Mouse (Mus musculus): ENCODE data around the gene Rassf8.

The Rassf8 gene

DNA sequence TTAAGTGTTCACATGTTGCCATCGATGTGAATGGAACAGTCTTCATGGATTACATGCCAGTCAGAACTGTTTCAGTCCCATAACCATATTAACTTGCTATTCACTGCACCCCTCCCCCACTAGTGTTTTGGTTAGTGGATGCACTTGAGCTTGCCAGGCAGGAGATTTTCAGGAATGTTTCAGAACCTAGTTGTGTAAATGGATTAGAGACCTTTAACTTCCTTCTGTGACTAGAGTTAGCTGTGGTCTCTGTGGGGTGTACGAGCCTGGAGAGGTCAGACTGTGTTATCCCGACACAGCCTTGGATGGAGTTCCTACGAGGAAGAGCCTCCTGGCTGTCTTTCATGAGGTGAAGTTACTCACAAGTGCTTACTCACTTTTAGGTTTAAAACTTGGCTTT, 29.7 kb downstream of the Rassf8 start:
- DNase-seq (ENCODE audit: low spot score in 2 of 2), result no peak

DNA sequence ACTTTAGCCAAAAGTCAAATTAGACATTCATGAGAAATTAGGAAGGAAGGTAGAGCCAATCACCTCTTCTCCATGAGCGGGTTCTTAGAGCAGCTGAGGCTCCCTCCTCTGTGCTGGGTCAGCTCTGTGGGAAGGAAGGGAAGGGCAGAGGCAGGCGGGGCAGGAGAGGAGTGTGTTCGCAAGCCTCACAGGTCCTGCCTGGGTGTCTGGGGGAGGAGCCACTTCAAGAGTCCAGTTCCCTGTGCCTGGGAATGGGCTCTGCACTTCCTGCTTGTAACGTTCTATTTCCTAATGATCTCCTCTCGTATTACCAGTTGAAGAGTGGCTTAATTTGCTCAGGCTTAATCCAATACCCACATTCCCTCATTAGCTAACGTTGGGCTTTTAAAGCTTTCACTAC, 32.8 kb downstream of the Rassf8 start:
- no peak for DNase-seq (ENCODE audit: low spot score in 2 of 2)

DNA sequence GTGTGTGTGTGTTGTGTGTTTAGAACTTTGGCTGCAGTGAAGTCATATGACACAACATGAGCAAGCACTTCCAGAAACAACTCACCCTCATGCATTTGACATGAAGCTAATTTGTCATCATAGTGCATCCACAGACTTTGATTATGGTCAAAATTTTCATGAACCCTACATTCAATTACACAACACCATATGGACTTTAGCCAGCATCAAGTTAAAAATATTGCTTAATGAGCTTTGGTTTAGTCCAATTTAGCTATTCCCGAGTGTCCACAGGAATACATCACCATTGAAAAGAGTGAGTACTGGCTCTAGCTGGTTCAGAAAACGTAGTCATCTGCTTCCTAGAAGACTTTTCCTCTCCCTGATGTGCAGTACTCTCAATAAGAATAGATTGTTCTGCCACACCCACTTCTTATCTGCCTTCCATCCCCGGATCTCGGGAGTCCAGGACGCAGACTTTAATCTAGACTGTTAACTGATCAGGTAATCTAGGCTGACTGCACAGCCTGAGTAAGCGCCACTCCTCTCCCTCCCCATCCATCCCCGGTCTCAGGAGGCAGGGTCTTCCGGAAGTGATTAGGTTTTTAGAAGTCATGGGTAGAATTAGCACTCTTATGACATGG, 33.7 kb downstream of the Rassf8 start:
- no peak for DNase-seq (ENCODE audit: low spot score in 2 of 2)

DNA sequence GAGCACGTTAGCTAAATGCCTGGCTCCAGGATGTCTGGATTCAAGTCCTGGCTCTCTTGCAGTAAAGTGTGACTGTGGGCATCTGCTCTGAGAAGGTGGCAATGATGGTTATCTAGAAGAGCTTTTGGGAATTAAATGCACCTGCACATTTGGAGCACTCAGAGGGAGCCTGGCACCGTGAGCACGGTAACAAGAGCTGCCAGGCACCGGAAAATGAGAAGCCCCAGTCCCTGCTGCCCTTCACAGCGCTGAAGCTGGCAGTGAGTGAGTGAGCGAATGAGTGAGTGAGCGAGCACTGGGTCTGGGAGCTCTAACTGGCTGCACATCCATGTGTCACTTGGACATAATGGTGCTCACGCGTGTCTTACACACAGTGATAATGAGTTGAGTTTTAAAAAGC, 34.7 kb downstream of the Rassf8 start:
- no peak for DNase-seq (ENCODE audit: low spot score in 2 of 2)

DNA sequence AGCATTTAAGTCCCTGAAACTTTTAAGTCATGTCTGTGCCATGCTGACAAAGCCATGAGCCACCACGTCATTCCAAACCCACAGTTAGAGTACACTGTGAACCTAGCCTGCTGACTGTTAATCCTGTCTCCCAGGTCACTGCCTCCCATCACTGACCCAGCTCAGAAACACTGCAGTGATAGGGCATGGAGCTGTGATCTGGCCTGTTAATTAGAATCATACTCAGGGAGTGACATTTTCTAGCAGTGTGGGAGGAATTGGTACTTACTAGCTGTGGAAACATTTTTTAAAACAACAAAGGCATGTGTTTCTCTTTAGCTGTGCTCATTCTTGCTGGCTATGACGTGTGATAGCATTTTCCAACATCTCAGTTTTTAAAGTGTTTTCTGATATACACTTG, 35.4 kb downstream of the Rassf8 start:
- DNase-seq (ENCODE audit: low spot score in 2 of 2), result no peak

DNA sequence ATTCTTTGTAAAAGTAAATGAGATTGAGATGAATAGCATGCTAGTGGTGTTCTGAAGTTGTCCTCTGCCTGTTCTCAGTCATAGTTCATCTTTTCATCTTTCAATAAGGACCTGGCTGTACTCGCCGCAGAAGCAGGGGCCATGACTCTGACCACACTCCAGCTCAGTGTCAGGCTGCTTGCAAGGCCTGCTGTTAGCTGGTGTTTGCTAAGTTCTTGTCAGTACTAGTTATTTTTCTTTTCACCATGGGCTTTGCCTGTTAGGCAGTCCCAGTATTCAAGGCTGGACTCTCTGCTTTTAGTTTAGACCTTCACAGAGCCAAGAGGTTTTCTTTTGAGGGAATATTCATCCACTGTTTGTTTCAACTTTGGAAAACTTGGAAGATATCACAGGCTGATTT, 40.8 kb downstream of the Rassf8 start:
- no peak for DNase-seq (ENCODE audit: low spot score in 2 of 2)

DNA sequence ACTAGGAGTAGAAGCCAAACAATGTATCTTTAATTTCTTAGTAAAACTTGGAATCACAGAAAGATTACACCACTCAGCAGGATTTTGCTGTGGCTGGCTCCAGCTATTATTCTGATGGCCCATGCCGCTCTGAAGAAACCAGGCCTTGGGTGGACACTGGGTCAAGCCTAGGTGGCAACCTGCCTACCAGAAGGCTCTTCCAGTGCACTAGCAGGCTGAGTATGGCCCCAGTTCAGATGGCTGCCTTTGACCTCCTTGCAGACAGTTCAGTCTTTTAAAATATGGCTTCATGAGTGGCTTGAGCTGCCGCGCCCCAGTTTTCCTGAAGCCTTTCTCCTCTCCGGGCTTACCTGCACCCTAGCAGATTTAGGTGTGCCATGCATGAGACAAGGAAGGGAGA, 43.2 kb downstream of the Rassf8 start:
- DNase-seq (ENCODE audit: low spot score in 2 of 2), result no peak

DNA sequence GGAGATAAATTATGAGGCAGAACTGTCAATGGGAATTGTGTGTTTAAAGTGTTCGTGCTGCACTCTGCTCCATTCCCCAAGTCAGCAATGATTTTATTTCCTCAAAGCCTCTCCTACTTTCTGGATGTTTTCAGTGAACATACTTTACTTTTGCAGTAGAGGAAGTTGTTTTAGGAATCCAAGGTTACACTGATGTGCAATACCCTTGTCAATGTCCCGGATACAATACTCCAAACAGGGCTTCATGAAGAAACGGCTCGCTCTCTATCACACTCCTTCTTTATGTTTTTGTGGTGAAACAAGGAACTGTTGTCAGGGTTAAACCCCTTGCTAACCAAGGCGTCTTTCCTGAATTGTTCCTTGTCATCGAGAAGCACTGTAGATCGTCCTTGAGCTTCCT, 45.8 kb downstream of the Rassf8 start:
- no peak for DNase-seq (ENCODE audit: low spot score in 2 of 2)

DNA sequence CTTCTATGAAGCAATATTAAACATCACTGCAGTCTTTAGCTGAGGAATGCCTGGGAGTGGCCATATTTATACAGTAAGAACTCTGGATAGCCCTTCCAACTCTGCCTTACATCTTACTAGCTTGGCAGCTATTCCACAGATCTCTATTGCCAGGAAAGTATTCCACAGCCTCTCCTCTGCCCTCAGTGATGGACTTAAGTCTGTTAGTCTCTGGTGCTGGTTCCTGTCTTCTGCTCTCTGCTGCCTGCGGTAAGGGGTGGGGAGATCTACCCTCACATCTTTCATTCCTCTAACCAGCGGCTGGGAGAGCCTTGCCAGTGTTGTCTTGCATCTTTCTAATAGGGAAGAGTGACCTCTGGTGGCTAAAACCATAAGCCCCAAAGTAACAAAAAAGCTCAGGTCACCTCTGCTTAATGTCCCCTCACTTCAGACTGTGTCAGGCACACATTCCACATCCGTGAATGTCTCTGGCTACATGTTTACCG, 46.6 kb downstream of the Rassf8 start:
- DNase-seq (ENCODE audit: low spot score in 2 of 2), result peak in 1 of 2 experiments; percentile 12

DNA sequence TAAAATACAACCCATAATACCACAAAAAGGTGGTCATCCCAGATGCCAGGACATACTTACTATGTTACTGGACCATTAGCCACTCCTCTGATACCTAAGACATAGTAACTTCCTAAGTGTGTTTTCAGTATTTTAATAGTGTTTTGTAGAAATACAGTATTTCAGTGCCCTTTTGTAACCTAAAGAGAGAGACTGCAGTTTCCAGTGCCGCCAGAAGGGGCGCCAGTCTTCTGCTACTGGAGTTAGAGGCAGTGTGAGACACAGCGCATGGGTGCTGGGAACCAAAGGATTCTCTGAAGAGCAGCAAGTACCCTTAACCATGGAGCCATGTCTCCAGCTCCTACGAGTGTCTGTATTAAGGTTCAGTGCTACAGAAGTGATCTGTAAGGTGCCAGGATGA, 48.1 kb downstream of the Rassf8 start:
- no peak for DNase-seq (ENCODE audit: low spot score in 2 of 2)

DNA sequence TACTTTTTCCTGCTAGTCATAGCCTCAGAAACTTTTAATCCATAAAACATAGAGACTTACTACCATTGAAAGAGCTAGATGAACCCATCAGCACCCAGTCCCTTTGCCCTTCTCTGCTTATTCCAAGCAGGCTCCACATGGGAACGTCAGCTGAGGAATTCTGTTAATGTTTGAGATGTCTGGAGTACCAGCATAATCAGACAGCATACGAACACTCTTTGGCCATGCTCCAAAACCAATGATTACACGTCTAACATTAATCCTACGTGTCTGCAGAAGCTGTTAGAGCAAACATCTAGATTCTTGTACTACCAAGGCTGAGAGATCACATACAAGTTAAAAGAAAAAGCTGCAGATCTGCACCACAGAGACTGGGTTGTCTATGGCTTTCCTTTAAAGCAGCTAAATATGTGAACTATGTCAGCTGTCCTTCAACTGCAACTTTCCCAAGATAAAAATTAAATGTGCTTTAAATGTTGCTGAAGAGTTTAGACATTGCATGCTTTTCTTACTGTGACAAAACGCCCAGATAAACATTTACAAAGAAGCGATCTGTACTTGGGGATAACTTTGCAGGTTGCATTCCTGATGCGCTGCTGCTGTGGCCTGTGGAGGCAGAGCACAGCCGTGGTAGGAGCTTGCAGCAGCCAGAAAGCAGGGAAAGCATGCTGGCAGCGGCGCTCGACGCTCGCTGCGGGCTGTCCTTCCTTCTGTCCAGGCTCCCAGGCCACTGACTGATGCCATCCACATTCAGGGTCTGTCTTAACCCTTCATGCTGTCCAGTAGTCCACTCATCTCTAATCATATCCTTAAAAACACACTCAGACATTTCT, 49.9 kb downstream of the Rassf8 start:
- DNase-seq (ENCODE audit: low spot score in 2 of 2), result no peak

DNA sequence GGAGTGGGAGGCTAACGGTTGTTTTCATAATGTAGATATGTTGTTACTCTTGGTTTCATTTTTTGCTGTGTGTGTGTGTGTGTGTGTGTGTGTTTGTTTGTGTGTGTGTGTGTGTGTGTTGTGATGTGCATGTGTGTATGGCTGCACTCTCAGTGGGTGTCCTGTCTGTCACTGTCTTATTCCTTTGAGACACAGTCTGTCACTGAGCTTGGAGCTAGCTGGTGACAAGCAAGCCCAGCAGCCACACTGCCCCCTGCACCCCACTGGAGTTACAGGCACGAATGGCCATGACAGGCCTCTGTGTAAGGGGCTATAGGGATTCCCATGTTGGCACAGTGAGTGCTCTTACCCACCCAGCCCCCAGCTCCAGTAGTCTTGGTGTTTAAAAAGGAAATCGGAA, 51.1 kb downstream of the Rassf8 start:
- DNase-seq (ENCODE audit: low spot score in 2 of 2), result no peak

DNA sequence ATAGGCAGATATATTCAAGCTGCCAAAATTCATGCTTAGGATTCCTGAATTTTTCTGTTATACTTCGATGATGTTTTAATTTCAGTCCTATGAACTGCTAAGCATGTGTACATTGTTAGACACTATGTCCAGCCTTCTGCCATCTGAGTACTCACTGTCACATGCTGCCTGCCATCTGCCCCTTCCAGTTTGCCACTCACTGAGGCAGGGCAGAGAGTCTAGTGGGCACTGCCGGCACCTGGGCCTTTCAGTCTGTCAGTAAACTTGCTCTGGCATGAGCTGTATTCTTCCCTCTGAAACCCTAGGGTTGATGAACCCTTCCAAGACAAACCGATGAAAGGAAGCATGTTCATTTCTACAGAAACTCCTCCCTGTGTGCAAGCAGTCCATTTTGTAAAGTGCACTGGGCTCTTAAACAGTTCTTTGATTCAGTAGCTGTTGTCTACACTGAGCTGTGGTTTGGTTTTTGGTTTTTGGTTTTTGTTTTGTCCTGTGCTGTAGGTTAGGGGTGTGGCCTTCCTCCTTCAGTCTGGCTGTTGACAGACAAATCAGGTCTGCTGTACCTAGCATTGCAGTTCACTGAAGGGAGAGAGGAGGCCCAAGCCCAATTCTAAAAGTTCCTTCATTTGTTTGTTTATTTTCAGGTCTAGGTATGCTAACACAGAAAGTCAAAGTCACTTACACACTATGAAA, 55.4 kb downstream of the Rassf8 start:
- no peak for DNase-seq (ENCODE audit: low spot score in 2 of 2)

DNA sequence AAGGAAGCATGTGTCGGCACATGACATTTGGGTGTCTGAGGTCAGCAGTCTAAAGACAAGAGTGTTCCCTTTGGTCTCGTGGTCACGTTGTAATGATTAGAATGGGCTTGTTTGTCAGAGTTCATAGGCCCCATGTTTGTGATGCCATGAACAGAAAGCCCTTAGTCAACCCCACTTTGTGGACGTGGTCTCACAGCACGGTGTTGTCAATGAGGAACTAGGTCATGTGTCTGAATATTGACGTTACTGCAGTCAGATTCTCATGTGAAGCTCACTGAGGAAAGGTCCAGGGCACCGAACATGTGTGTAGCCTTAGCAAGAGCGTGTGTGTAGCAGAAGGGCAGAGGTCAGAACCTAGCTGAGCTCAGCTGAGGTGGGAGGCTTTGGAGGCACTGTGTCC, 56.3 kb downstream of the Rassf8 start:
- DNase-seq (ENCODE audit: low spot score in 2 of 2), result no peak

DNA sequence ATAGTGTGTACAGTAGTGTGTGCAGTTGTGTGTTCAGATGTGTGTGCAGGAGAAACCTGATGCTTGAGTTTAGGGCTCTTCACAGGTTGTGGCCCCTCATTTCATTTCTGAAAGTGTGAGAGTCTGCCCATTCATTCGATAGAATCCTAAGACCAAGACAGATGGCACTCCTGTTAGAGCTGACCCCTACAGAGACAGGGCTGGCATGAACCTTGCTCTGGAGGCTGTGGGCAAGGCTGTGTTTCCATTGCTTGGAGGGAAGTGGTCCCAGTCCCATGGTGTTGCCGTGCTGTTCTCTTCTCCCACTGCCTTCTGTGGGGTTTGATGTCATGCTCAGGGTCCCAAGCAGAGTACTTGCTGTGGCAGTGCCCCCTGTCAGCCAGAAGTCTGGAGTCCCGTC, 57.7 kb downstream of the Rassf8 start:
- DNase-seq (ENCODE audit: low spot score in 2 of 2), result no peak

DNA sequence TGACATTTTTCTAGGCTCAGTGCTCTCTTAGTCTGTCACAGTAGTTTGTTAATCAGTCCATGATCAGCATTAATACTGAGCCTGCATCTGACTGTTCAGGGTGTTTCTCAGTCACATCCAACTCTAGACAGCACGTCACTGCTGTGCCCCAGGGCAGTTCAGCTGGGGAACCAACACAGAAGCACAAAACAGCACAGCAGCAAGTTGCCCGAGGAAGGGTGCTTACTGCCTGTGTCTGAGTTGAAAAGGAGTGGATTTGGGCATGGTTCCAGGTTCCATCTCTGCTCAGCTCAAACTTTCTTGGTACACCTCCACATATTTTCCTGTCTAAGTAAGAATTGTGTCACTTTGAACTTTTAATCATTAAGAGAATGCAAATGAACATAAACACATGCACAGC, 60.2 kb downstream of the Rassf8 start:
- no peak for DNase-seq (ENCODE audit: low spot score in 2 of 2)

DNA sequence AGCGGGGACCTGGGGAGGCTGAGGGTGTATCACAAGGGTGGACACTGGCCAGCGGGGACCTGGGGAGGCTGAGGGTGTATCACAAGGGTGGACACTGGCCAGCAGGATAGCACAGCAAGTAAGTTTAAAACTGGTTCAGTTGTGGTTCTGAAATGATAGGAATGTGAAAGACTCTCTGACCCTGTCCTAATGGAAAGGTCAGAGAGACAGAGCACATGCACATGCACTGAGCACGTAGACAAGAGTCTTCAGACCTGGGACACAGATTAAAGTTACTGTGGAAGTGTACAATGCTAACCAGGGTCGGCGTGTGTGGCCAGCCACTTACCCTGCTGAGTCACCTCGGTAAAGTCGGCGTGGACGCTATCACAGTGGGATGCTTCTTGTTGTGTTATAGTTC, 61.4 kb downstream of the Rassf8 start:
- no peak for DNase-seq (ENCODE audit: low spot score in 2 of 2)

DNA sequence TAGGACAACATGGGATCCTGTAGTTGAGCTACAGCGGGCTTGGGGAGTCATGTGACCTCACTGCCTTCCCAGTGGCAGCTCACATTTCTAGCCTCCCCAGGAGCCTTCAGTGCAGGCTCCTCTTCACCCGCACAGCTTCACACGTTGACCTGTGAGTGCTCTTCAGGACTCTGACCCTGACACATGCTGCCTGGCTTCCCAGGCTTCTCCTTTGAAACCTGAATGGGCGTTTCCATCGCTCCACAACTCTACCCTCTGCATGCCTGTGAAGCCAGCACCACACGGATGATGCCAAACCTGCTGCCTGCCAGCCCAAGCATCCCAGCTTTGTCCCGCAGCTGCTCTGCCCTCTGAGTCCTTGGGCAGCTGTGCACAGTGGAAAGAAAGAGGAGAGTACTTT, 63.0 kb downstream of the Rassf8 start:
- no peak for DNase-seq (ENCODE audit: low spot score in 2 of 2)

DNA sequence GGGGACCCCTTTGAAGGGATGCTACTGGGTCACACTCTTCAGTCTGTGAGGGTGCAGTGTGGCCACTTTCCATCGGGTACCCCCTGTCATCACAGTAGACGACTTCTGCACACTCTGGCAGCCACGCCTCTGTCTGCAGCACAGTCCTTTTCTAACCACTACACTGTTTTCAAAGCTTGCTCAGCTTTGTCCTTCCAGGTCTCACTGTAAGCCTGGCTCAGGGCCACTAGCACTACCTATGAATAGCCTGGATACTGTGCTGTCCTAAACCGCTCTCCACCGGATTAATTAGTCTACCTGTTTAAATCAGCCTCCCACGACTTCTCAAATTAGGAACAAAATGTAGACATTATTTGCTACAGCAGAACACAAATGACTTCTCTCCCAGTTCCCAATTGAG, 63.5 kb downstream of the Rassf8 start:
- DNase-seq (ENCODE audit: low spot score in 2 of 2), result no peak

DNA sequence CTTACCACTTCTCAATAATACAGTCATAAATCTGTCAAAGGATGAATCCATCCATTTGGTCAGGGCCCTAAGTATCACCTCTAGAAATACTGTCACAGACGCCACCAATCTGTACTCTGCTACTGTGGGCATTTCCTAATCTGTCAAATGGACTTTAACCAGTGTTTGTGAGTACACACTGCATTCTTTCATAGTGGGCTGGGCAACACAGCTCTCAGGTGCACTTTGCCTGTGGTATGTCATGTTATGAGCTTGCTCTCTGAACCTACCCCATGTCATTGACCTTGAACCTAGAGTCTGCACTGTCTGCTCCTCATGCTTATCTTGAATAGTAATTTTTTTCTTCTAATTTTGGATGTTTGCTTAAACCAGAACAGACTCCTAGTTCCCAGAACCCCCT, 64.6 kb downstream of the Rassf8 start:
- DNase-seq (ENCODE audit: low spot score in 2 of 2), result no peak

DNA sequence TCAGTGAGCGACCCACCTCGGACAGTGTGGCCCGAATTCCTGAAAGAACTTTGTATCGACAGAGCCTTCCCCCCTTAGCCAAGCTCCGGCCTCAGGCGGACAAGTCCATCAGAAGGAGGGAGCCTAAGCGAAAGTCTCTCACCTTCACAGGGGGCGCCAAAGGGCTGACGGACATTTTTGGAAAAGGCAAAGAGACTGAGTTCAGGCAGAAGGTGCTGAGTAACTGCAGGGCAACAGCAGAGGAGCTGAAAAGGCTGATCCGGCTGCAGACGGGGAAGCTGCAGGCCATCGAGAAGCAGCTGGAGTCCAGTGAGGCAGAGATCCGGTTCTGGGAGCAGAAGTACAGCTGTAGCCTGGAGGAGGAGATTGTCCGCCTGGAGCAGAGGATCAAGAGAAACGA, 68.7 kb downstream of the Rassf8 start:
- no peak for DNase-seq (ENCODE audit: low spot score in 2 of 2)

DNA sequence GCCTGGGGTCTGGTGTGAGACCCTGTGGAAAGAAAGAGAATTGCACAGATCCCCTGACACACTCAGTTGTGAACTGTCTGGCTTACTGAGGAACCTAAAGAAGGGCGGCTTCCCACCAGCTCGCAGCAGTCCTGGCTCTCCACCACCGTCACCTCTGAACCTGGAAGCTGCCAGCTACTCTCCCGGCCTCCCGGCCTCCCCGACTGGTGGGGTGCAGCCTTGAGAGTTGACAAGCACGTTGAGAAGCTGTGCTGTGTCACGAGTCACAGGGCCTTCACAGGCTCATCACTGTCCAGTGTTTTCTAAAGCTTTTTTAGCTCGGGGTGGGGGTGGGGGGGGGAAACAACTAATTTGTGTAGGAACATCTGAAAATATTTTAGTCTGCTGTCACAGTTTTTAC, 72.6 kb downstream of the Rassf8 start:
- DNase-seq (ENCODE audit: low spot score in 2 of 2), result no peak

DNA sequence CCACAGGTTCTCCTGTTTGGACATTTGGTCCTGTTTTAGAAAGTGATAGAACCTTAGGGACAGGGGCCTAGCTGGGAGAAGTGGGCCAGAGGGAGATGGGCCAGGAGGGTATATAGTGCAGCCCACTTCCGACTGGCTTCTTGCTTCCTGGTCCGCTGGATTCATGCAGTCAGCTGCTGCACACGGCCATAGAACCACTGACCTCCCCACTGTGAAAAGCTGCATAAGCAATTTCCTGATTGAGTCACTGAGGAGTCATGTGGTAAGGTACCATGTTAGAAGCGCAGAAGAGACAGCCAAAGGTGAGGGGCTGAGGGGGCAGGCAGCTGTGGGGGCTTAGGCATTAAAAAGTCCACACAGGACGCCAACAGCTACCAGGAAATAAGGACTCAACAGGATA, 75.7 kb downstream of the Rassf8 start:
- DNase-seq (ENCODE audit: low spot score in 2 of 2), result no peak
